Mouse (Mus musculus): ENCODE results near the gene Gm29797.

DNA sequence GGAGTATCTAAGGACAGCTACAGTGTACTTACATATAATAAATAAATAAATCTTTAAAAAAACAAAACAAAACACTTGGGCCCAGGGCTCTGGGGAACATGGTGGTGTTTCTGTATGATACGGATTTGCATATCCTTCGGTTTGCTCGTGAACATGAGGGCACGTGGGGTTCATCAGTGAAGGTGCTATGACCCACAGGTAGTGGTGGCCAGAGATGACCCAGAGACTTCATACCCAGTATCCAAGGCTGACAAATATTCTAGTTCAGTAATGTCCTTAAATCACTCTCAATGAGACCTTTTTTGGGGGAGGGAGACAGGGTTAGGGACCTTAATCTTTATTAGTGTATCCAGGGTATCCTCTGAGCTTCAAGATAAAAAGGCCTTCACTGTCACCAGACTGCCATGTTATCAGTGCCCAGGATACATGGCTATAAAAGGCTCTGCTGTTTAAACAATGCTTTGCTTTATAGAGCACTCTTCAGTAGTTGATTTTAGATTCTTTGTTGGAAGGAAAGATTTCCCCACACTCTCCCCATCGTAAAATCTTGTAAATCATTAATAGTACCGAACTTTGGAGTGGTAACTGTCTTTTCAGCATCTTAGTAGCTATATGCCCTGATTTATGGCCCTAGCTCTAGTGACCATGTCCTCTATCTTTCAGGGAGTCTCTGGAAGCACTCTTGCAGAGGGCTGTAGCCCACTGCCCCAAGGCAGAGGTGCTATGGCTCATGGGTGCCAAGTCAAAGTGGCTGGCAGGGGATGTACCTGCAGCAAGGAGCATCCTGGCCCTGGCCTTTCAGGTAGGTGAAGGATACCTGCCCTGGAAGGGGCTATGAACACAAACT, 10.0 kb upstream of the Gm29797 start:
- TF ChIP-seq GATA1 (IDR thresholded peaks at IDR 0.05; ENCODE audit: borderline replicate concordance, low read length) = no peak
- no peak for TF ChIP-seq FLI1 (IDR thresholded peaks at IDR 0.05; ENCODE audit: low read length)

Data from megakaryocyte, embryonic 14.5 days (primary cell).